Mouse (Mus musculus) thymus, adult 18-20 months (tissue): ENCODE results near the gene Sftpa1.

ENCODE experiments used
- DNase-seq, 2 experiments: peaks; one replicate each; pipeline ENCODE4 v3.0.0; 2022; ENCODE audit warnings: mixed read lengths in 2 of 2

Sftpa1 gene

DNA sequence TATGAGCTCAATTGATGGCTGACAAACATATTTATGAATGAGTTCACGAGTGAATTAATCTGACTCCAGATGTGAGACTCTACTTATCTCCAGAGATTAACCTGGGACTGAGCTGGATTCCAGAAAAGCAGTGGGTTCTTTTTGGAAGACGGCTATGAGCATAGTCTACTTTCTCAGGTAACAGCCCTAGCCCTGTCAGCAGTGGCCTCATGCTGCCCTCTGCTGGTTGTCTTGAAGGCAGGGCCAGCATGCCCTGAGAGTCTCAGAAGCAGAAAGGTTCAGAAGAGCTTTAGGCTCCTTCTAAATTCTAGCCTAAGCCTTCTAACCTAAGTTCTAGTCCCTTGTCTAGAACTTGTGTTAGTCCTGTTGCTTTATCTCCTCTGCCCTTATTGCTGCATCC lies 31.1 kb downstream of the Sftpa1 start:
- no peak for DNase-seq

DNA sequence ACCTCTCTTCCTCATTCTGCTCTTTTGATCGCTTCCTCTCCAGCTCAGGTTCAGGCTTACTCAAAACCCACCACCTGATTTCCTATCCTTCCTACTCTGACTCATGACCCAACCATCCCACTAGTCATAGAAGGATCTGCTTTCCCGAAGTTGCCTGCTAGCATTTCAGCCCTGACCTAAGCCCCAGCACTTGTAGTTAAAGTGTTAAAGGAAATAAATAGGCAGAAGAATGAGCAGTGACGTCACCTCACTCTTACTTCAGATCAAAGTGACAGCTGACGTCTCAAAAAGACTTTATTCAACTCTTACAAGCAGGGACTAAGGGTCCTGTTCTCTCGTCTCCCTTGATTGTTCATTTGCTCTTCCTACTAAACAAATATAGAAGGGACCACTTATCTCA lies 35.7 kb downstream of the Sftpa1 start:
- no peak for DNase-seq

DNA sequence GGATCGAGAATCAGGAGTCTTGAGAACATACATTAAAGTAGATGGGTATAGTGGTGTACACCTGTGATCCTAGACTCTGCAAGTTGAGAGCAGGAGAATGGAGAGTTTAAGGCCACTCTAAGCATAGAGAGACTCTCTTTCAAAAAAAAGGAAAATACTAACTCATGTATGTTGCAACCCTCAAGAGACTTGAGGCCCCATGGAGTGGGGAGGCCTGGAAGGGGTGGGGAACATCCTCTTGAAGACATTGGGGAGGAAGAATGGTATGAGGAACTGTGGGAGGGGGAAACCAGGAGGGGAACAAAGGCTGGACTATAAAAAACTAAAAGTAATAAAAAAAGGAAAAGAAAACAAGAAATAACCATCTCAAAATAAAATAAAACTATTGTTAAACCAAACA lies 37.0 kb downstream of the Sftpa1 start:
- no peak for DNase-seq

DNA sequence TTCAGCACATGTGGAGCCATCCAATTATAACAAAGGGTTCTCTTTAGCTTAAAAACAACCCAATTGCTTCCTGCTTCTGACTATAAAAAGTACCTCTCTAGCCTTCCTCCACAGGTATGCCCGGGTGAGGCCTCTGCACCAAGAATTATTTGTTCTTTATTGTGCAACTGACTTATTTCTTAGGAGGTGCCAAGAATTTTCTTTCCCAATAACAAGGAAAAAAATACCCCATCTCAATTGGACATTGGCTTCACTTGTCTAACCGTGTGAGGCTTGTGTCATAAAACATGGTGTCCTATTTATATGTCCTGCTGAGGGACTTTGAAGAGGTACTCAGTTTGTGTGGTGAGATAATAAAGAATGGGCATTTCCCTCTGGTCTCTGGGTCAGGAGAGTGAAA lies 38.9 kb downstream of the Sftpa1 start:
- DNase-seq: no peak

DNA sequence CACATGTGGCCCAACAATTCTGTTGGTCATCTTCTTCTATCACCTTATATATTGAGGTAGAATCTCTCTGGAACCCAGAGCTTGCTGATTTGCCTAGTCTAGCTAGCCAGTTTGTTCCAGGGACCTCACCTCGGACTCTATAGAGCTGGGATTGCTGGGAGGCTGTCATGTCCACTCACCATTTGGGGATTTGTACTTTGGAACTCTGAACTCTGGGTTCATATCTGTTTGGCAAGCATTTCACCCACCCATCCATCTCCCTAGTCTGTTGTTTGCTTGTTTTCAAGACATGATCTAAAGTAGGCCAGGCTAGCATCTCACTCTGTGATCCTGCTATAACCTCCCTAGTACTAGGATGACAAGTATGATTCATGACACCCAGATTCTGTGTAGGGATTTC lies 43.2 kb downstream of the Sftpa1 start:
- no peak for DNase-seq

DNA sequence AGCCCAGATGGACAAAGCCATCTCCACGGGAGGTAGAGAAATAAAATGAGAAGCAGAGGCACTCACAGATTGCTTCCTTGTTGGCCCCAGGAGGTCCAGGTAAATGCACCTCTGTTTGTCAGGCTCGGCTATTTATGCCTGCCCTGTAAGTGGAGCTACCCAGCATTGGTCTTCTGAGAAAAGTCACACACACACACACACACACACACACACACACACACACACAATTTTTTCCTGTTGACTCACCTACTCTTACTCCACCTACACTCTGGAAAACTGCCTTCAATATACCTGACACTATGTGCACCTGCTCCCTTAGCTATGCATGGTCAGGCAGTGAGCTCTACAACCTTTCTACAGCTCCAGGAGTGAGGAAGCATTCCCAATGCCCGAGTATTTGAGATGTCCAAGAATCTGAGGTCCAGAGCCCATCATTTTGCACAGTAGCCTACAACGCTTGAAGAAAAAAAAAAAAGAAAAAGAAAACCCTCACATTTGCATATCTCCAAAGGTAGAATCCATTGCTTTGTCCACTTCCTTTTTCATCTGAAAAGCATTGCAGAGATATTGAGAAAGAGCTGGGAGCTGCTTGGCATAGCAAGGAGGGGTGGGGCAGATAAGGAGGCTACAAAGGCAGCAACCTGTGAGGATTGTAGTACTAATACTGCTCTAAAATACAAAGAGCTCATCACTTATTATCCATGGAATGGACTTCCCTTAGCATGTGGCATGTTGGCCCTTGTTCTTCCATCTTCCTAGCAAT lies 53.7 kb downstream of the Sftpa1 start, which contains the start of gene Sftpd:
TSS of gene Sftpd (minus strand) at position 91 of the 763 bp plus-strand sequence.
- no peak for DNase-seq
